Mouse (Mus musculus) forebrain, embryonic 16.5 days (tissue): ENCODE data around the gene Mycl. TPM values are rescaled to one million over a fixed set of nuclear protein-coding genes. Genes with fewer than 3 reads are reported as not detected.
"Not testable (repeated sequence)": the region's sequence is repeated elsewhere in the genome, so short reads cannot be mapped to it uniquely, and the experiment has no call there.

ENCODE experiments used
- ATAC-seq: fragments of 200-750 bp; cut with Nextera tagmentation; 2 replicates; pipeline ENCODE4 v1.8.0; 2017; ENCODE audit warnings: mild to moderate bottlenecking, moderate library complexity
- H3K27ac ChIP-seq: fragments of 300-500 bp; sonication (generic); 2 replicates; pipeline ENCODE4 v1.5.1; 2014; ENCODE audit warnings: low read length, control low read depth
- H3K27me3 ChIP-seq: fragments of 300-500 bp; sonication (generic); replicated peaks from 2 replicates; pipeline ENCODE4 v1.6.1; 2014; ENCODE audit warnings: low read length; ENCODE audit not compliant: control insufficient read depth, insufficient read depth
- H3K36me3 ChIP-seq: fragments of 300-500 bp; sonication (generic); 2 replicates; pipeline ENCODE4 v1.6.1; 2014; ENCODE audit not compliant: control insufficient read depth, insufficient read depth
- H3K4me1 ChIP-seq: fragments of 300-500 bp; sonication (generic); replicated peaks from 2 replicates; pipeline ENCODE4 v1.6.1; 2014; ENCODE audit warnings: low read length; ENCODE audit not compliant: control insufficient read depth, insufficient read depth
- H3K4me2 ChIP-seq: fragments of 300-500 bp; sonication (generic); 2 replicates; pipeline ENCODE4 v1.6.1; 2014; ENCODE audit warnings: mild to moderate bottlenecking, low read length, control low read depth
- H3K4me3 ChIP-seq: fragments of 300-500 bp; sonication (generic); replicated peaks from 2 replicates; pipeline ENCODE4 v1.5.1; 2014; ENCODE audit warnings: mild to moderate bottlenecking, low read length, control low read depth
- H3K9ac ChIP-seq: fragments of 300-500 bp; sonication (generic); replicated peaks from 2 replicates; pipeline ENCODE4 v1.6.1; 2014; ENCODE audit warnings: low read depth, low read length, control low read depth
- H3K9me3 ChIP-seq: fragments of 300-500 bp; sonication (generic); 2 replicates; pipeline ENCODE4 v1.6.1; 2016; ENCODE audit warnings: low read length; ENCODE audit not compliant: control insufficient read depth
- WGBS: fragments of 180-500 bp; shearing (Covaris S2); extraction: QIAGEN DNeasy Blood & Tissue Kit; methylation state at CpG from one replicate; pipeline ENCODE4 v1.1.7; 2014; 5-methylcytosine and 5-hydroxymethylcytosine counted together
- polyA plus RNA-seq: library from polyadenylated mRNA; unstranded; fragments of >200 nt; fragmentation: Nextera tagmentation; extraction: Ambion mirVana; gene quantifications from 2 replicates; pipeline ENCODE4 v1.2.1, GENCODE M21; 2015

The Mycl gene
- polyA plus RNA-seq, 1 experiment from 2014 or later = 71.6 TPM

GRCm38 (mm10) chr4:122987421-122987820 lies 8.0 kb upstream of the Mycl start:
- no peak for ATAC-seq
- H3K9me3 ChIP-seq = no peaks in the 10 kb centered on the region
- no peak overlapping the region for H3K27ac ChIP-seq
- H3K4me1 ChIP-seq = peaks cover 7% of the 10 kb centered on the region; the same call in 1 of the 2 replicates
- H3K4me3 ChIP-seq = no peak overlapping the region
- H3K36me3 ChIP-seq = no peaks in the 10 kb centered on the region
- H3K9ac ChIP-seq = no peak overlapping the region
- 78% methylated on average over 4 of the region's 4 CpGs for WGBS
- no peak overlapping the region for H3K4me2 ChIP-seq
- H3K27me3 ChIP-seq = peaks cover 3% of the 10 kb centered on the region; the same call in 1 of the 2 replicates

- H3K9ac ChIP-seq, H3K9me3 ChIP-seq, H3K4me2 ChIP-seq, H3K4me1 ChIP-seq, H3K27ac ChIP-seq, H3K27me3 ChIP-seq, H3K4me3 ChIP-seq, H3K36me3 ChIP-seq, ATAC-seq: not testable (repeated sequence)
- WGBS = 60% methylated on average over 3 of the region's 3 CpGs
Observed at GRCm38 (mm10) chr4:122988004-122988403, 7.4 kb upstream of the Mycl start.

GRCm38 (mm10) chr4:122991177-122991576 lies 4.3 kb upstream of the Mycl start:
- Histone ChIP-seq H3K4me1 (peaks cover 4% of the 10 kb centered on the region; the same call in 1 of the 2 replicates), H3K27ac (no peak overlapping the region), H3K36me3 (no peaks in the 10 kb centered on the region), H3K9me3 (no peaks in the 10 kb centered on the region), H3K9ac (no peak overlapping the region), H3K4me2 (no peak overlapping the region), H3K27me3 (no peaks in the 10 kb centered on the region), H3K4me3 (no peak overlapping the region)
- 83% methylated on average over 1 of the region's 1 CpGs for WGBS
- ATAC-seq = no peak

GRCm38 (mm10) chr4:122992276-122992675 lies 3.2 kb upstream of the Mycl start:
- H3K4me1 ChIP-seq = peaks cover 6% of the 10 kb centered on the region; the same call in 1 of the 2 replicates
- no peak overlapping the region for H3K27ac ChIP-seq
- no peak overlapping the region for H3K4me2 ChIP-seq
- no peaks in the 10 kb centered on the region for H3K9me3 ChIP-seq
- no peak overlapping the region for H3K9ac ChIP-seq
- no peaks in the 10 kb centered on the region for H3K36me3 ChIP-seq
- H3K4me3 ChIP-seq = no peak overlapping the region
- ATAC-seq = no peak
- WGBS = 75% methylated on average over 3 of the region's 3 CpGs
- no peaks in the 10 kb centered on the region for H3K27me3 ChIP-seq

GRCm38 (mm10) chr4:122996221-122996617 lies 767 bp downstream of the Mycl start:
- Histone ChIP-seq H3K9me3 (no peaks in the 10 kb centered on the region), H3K27ac (peak overlapping the region; percentile 96), H3K36me3 (peaks cover 5% of the 10 kb centered on the region), H3K4me1 (peaks cover 38% of the 10 kb centered on the region), H3K4me2 (peak overlapping the region; percentile 89), H3K4me3 (peak overlapping the region; percentile 97), H3K9ac (peak overlapping the region; percentile 97), H3K27me3 (no peaks in the 10 kb centered on the region)
- no peak; the same call in 1 of the 2 replicates for ATAC-seq
- 0% methylated on average over 32 of the region's 32 CpGs for WGBS

- Histone ChIP-seq H3K27ac (peak overlapping the region; percentile 96), H3K4me2 (peak overlapping the region; percentile 89), H3K9me3 (no peaks in the 10 kb centered on the region), H3K4me1 (peaks cover 41% of the 10 kb centered on the region), H3K4me3 (peak overlapping the region; percentile 97), H3K36me3 (peaks cover 8% of the 10 kb centered on the region), H3K9ac (peak overlapping the region; percentile 97), H3K27me3 (no peaks in the 10 kb centered on the region)
- 0 out of 2 replicates have a peak, but pooled peaks have one; percentile 5 for ATAC-seq
- WGBS = under 1% methylated on average over 47 of the region's 47 CpGs
Observed at GRCm38 (mm10) chr4:122996618-122997381, 1.3 kb downstream of the Mycl start.

- 3% methylated on average over 12 of the region's 12 CpGs for WGBS
- peaks cover 46% of the 10 kb centered on the region for H3K4me1 ChIP-seq
- H3K4me2 ChIP-seq = peak overlapping the region; percentile 89
- peak; percentile 67 for ATAC-seq
- H3K4me3 ChIP-seq = peak overlapping the region; percentile 97
- no peaks in the 10 kb centered on the region for H3K9me3 ChIP-seq
- no peaks in the 10 kb centered on the region for H3K27me3 ChIP-seq
- peaks cover 11% of the 10 kb centered on the region for H3K36me3 ChIP-seq
- H3K27ac ChIP-seq = peak overlapping the region; percentile 83
- H3K9ac ChIP-seq = peak overlapping the region; percentile 69
Observed at GRCm38 (mm10) chr4:122998537-122999262, 3.2 kb downstream of the Mycl start.

- Histone ChIP-seq H3K27me3 (no peaks in the 10 kb centered on the region), H3K9me3 (no peaks in the 10 kb centered on the region), H3K27ac (peak overlapping the region; percentile 83), H3K4me1 (peaks cover 46% of the 10 kb centered on the region), H3K36me3 (peaks cover 11% of the 10 kb centered on the region), H3K9ac (peak overlapping the region; percentile 69), H3K4me3 (peak overlapping the region; percentile 97), H3K4me2 (peak overlapping the region; percentile 89)
- 4% methylated on average over 4 of the region's 4 CpGs for WGBS
- ATAC-seq = no peak; the same call in 1 of the 2 replicates
Observed at GRCm38 (mm10) chr4:122999263-122999691, 3.8 kb downstream of the Mycl start.

GRCm38 (mm10) chr4:123000130-123000529 lies 4.7 kb downstream of the Mycl start:
- H3K4me1 ChIP-seq = peaks cover 47% of the 10 kb centered on the region
- WGBS = 35% methylated on average over 14 of the region's 14 CpGs
- no peaks in the 10 kb centered on the region for H3K9me3 ChIP-seq
- H3K4me3 ChIP-seq = no peak overlapping the region; the same call in 1 of the 2 replicates
- no peaks in the 10 kb centered on the region for H3K27me3 ChIP-seq
- peak overlapping the region; percentile 69; the same call in 1 of the 2 replicates for H3K9ac ChIP-seq
- peak overlapping the region; percentile 89 for H3K4me2 ChIP-seq
- H3K27ac ChIP-seq = 0 out of 2 replicates have a peak overlapping the region, but pooled peaks have one; percentile 17
- ATAC-seq = no peak
- H3K36me3 ChIP-seq = peaks cover 11% of the 10 kb centered on the region
